Mouse (Mus musculus) hindbrain, postnatal 0 days (tissue): ENCODE data around the gene Slc22a18. TPM values are rescaled to one million over a fixed set of nuclear protein-coding genes. Genes with fewer than 3 reads are reported as not detected.

ENCODE experiments used
- ATAC-seq: fragments of 200-750 bp; cut with Nextera tagmentation; 2 replicates; pipeline ENCODE4 v1.8.0; 2017; ENCODE audit warnings: mild to moderate bottlenecking, moderate TSS enrichment, moderate library complexity
- DNase-seq: peaks from one replicate; pipeline ENCODE4 v3.0.0-alpha.2; 2015; ENCODE audit warnings: low spot score
- H3K27ac ChIP-seq: fragments of 300-500 bp; sonication (generic); 2 replicates; pipeline ENCODE4 v1.5.1; 2014; ENCODE audit warnings: mild to moderate bottlenecking
- H3K27me3 ChIP-seq: fragments of 300-500 bp; sonication (generic); 2 replicates; pipeline ENCODE4 v1.6.1; 2014; ENCODE audit warnings: low read length, mixed read lengths; ENCODE audit not compliant: insufficient read depth
- H3K36me3 ChIP-seq: fragments of 300-500 bp; sonication (generic); 2 replicates; pipeline ENCODE4 v1.6.1; 2014; ENCODE audit warnings: low read length, mixed read lengths; ENCODE audit not compliant: insufficient read depth
- H3K4me1 ChIP-seq: fragments of 300-500 bp; sonication (generic); 2 replicates; pipeline ENCODE4 v1.6.1; 2014; ENCODE audit warnings: antibody characterized with exemption, low read length, mixed read lengths; ENCODE audit not compliant: insufficient read depth
- H3K4me2 ChIP-seq: fragments of 300-500 bp; sonication (generic); 2 replicates; pipeline ENCODE4 v1.6.1; 2014; ENCODE audit warnings: low read depth, mild to moderate bottlenecking, low read length, moderate library complexity, mixed read lengths
- H3K4me3 ChIP-seq: fragments of 300-500 bp; sonication (generic); 2 replicates; pipeline ENCODE4 v1.5.1; 2014; ENCODE audit warnings: low read length
- H3K9ac ChIP-seq: fragments of 300-500 bp; sonication (generic); replicated peaks from 2 replicates; pipeline ENCODE4 v1.6.1; 2014; ENCODE audit warnings: mild to moderate bottlenecking, low read length, moderate library complexity, mixed read lengths
- H3K9me3 ChIP-seq: fragments of 300-500 bp; sonication (generic); 2 replicates; pipeline ENCODE4 v1.6.1; 2016; ENCODE audit warnings: low read length, mixed read lengths
- CTCF ChIP-seq: IDR thresholded peaks from 2 replicates; pipeline ENCODE4 v1.5.1; 2016; ENCODE audit warnings: antibody characterized with exemption, control low read depth, low read depth
- WGBS: fragments of 180-500 bp; shearing (Covaris S2); extraction: QIAGEN DNeasy Blood & Tissue Kit; methylation state at CpG from one replicate; pipeline ENCODE4 v1.1.7; 2014; 5-methylcytosine and 5-hydroxymethylcytosine counted together
- polyA plus RNA-seq: library from polyadenylated mRNA; unstranded; fragments of >200 nt; fragmentation: Nextera tagmentation; extraction: Ambion mirVana; gene quantifications from 2 replicates; pipeline ENCODE4 v1.2.1, GENCODE M21; 2015
- total RNA-seq: library from RNA; depleted of rRNA; stranded (reverse); fragments of >200 nt; gene quantifications from 2 replicates; pipeline ENCODE4 v1.2.3, GENCODE M21; 2014

Gene Slc22a18
- total and polyA plus RNA-seq, 2 experiments from 2014 or later = 0.58 to 0.90 TPM

DNA sequence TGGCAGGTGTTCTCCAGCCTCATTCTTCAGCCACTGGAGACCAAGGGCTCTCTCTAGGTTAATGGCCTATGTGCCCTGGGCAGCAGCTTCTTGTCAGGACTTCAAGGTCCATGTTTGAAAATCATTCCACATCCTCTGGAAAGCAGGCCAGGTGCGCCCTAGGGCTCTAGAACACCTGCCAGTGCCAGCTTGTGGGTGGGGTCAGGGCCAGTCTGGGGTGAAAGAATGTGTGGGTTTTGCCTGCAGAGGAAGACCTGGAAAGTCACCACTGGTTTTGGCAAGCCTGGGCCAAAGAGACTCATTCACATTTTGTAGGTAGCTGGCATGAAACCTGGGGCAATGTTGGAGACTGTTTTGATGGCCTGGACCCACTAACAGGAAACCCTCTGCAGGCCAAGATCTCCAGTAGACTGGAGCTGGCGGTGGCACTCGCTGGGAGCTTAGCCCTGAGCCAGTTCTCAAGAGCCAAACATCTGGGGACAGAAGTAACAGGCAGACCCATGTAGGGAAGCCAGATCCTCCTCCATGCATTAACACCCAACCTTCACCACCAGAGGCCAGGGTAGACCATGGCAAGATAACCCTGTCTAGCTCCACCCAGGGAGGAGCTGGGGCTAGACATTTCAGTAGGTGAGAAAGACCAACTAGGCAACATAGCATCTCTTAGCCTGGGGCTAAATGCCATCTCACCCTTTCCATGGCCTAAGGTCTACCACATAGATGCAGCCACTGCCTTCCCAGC is 37.2 kb downstream of the Slc22a18 start:
- no peak overlapping the region for H3K4me2 ChIP-seq

DNA sequence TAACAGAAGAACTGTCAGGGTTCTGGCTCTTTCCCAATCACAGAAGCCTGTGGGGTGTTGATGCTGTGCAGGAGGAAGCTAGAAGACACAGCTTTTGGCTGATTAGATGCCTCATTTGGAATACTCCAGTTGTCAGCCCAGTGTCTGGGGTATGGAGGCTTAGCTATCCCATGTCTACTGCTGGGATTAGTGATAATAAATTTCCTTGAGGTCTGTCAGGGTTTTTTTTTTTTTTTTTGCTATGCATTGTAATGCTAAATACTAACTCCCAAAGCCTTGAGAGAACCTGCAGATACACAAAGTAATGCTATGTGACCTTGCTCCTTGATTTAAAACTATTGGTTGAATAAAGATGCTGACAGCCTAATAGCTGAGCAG is 37.8 kb downstream of the Slc22a18 start:
- H3K27ac ChIP-seq = no peak overlapping the region

More for the DNA sequence above, 37.2 kb downstream of the Slc22a18 start:
- H3K36me3 ChIP-seq = peaks cover 30% of the 10 kb centered on the region
- no peaks in the 10 kb centered on the region for H3K27me3 ChIP-seq
- no peak overlapping the region for H3K9ac ChIP-seq
- no peak for TF ChIP-seq CTCF
- 88% methylated on average over 3 of the region's 3 CpGs for WGBS
- peak; percentile 7 for DNase-seq
- no peak overlapping the region for H3K27ac ChIP-seq
- no peaks in the 10 kb centered on the region for H3K4me1 ChIP-seq
- no peak overlapping the region for H3K4me3 ChIP-seq
- no peak for ATAC-seq
- no peaks in the 10 kb centered on the region for H3K9me3 ChIP-seq

DNA sequence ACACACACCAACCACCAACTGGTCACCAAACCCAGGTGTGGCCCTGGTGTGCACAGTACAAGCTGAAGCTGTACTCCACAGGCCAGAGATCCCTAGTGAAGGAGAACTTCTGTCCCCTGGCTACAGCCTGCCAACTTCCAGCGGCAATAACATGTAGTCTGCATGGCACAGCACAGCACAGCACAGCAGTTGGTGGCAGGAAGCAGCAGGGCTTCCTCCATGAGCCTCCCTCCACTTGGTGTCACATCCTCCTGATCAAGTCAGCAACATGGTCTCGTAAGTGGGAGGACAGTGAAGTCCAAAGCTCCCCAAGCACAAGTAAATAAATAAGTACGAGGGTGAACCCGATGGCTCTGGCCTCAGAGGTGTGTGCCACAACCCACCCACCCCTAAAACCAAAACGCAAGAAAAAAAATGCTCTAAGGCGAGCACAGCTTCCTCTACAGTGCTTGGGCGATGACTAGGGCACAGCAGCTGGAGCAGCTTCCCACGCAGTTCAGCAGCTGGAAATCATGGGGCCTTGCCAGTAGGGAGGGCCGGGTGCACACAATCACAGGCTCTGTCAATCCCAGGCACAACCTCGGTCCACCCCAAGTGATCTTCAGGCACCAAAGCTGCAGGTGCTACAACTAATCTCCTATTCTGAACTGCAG is 40.4 kb downstream of the Slc22a18 start:
- H3K9ac ChIP-seq = no peak overlapping the region
- TF ChIP-seq CTCF = no peak
- no peak overlapping the region for H3K4me2 ChIP-seq
- 91% methylated on average over 10 of the region's 10 CpGs for WGBS
- no peak overlapping the region for H3K27ac ChIP-seq
- no peaks in the 10 kb centered on the region for H3K9me3 ChIP-seq
- H3K4me3 ChIP-seq = no peak overlapping the region
- ATAC-seq (no peak), DNase-seq (no peak)
- H3K36me3 ChIP-seq = peaks cover 57% of the 10 kb centered on the region
- H3K27me3 ChIP-seq = no peaks in the 10 kb centered on the region
- no peaks in the 10 kb centered on the region for H3K4me1 ChIP-seq

More for the DNA sequence above, 37.8 kb downstream of the Slc22a18 start:
- H3K4me1 ChIP-seq = no peaks in the 10 kb centered on the region
- DNase-seq (no peak), ATAC-seq (no peak)
- H3K9me3 ChIP-seq = no peaks in the 10 kb centered on the region
- no peak overlapping the region for H3K9ac ChIP-seq
- H3K27me3 ChIP-seq = no peaks in the 10 kb centered on the region
- H3K4me3 ChIP-seq = no peak overlapping the region
- H3K4me2 ChIP-seq = no peak overlapping the region
- no peak for TF ChIP-seq CTCF
- H3K36me3 ChIP-seq = peaks cover 32% of the 10 kb centered on the region

DNA sequence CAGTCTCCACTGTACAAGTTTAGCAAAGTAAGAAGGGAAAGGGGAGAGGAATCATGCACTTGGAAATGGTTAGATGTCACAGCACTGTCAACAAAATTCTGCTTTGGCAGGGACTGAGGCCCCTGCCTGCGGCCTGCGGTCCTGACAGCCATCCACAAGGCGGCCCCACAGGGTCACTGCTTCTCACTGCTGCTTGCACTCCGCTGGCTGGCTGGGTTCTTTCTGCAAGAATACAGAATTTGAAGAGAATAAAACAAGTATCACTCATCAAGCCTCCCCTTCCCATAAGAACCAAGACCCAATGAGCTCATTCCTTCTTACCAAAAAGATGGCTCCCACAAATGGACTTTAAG is 40.9 kb downstream of the Slc22a18 start:
- Histone ChIP-seq H3K9ac (no peak overlapping the region), H3K4me2 (no peak overlapping the region), H3K9me3 (no peaks in the 10 kb centered on the region), H3K27me3 (no peaks in the 10 kb centered on the region), H3K4me1 (no peaks in the 10 kb centered on the region), H3K36me3 (peaks cover 61% of the 10 kb centered on the region), H3K27ac (no peak overlapping the region), H3K4me3 (no peak overlapping the region)
- ATAC-seq (no peak), DNase-seq (no peak)
- WGBS = 95% methylated on average over 4 of the region's 4 CpGs
- no peak for TF ChIP-seq CTCF

DNA sequence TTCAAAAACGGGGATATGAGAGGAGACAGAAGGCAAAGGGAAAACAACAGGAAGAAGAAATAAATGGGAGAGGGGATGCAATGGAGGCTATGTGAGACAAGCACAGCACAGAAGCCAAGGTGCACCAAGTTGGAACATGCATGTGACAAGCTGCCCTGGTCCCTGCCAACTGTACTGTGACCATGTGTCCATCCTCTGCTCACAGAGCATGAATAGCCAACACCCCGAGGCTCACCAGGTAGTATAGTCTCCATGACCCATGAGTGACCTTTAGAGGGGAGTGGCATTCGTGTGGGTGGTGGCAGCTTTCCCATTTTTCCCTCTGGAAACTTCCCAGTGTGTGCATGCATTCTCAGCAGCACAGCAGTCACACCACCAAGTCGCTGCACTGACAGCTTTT is 45.8 kb downstream of the Slc22a18 start:
- TF ChIP-seq CTCF = no peak
- Histone ChIP-seq H3K4me1 (no peaks in the 10 kb centered on the region), H3K9me3 (no peaks in the 10 kb centered on the region), H3K27me3 (no peaks in the 10 kb centered on the region), H3K4me2 (no peak overlapping the region), H3K9ac (no peak overlapping the region), H3K27ac (no peak overlapping the region), H3K36me3 (peaks cover 90% of the 10 kb centered on the region), H3K4me3 (no peak overlapping the region)
- DNase-seq (no peak), ATAC-seq (no peak)
- 85% methylated on average over 4 of the region's 4 CpGs for WGBS

DNA sequence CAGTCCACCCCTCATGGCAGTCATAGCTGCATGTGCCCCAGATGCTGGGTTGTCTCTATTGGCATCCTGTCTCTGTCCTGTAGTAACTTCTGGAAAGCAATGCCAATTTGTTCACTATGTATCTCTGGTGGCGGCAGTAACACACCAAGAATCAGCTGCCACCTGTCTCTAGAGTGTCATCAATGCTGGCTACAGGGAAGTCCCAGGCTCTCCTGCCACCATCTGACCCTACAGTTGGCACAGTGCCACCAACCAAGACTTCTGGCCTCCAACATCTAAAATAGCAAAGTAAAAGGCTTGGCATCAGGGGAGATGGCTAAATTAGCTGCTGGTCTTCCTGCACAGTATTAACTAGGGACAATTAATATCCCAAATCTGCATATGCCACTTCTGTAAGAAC is 58.9 kb downstream of the Slc22a18 start:
- peaks cover 82% of the 10 kb centered on the region for H3K36me3 ChIP-seq
- H3K4me3 ChIP-seq = no peak overlapping the region
- H3K27me3 ChIP-seq = no peaks in the 10 kb centered on the region
- DNase-seq (no peak), ATAC-seq (no peak)
- H3K4me2 ChIP-seq = no peak overlapping the region
- H3K27ac ChIP-seq = no peak overlapping the region
- 75% methylated on average over 1 of the region's 1 CpGs for WGBS
- no peaks in the 10 kb centered on the region for H3K4me1 ChIP-seq
- no peak for TF ChIP-seq CTCF
- no peaks in the 10 kb centered on the region for H3K9me3 ChIP-seq
- no peak overlapping the region for H3K9ac ChIP-seq

DNA sequence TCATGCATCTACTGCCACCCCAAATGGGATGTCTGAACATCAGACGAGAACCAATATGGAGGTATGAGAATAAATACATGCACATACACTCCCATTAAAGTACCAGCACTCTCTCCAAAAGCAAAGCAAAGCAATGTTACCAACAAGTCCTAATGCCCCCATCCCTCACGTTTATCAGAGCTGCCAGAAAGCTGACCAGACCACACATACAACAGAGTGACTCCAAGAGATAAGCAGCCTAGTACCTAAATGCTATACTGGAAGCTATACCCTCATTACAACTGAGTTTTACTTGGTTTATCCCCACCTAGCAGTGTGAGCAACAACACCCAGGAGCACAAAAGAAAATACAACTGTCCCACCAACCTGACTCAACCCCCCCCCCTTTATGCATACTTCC is 59.7 kb downstream of the Slc22a18 start:
- ATAC-seq = no peak

More for the DNA sequence above, 59.7 kb downstream of the Slc22a18 start:
- no peak overlapping the region for H3K27ac ChIP-seq
- H3K9ac ChIP-seq = no peak overlapping the region
- no peaks in the 10 kb centered on the region for H3K9me3 ChIP-seq
- WGBS = 92% methylated on average over 2 of the region's 2 CpGs
- DNase-seq = no peak
- H3K4me3 ChIP-seq = no peak overlapping the region
- no peaks in the 10 kb centered on the region for H3K27me3 ChIP-seq
- no peak overlapping the region for H3K4me2 ChIP-seq
- no peak for TF ChIP-seq CTCF
- H3K4me1 ChIP-seq = no peaks in the 10 kb centered on the region
- peaks cover 82% of the 10 kb centered on the region for H3K36me3 ChIP-seq
